Mouse (Mus musculus) embryonic fibroblast, embryonic 13.5 days (primary cell): ENCODE data around the gene Rgs9bp. TPM values are rescaled to one million over a fixed set of nuclear protein-coding genes. Genes with fewer than 3 reads are reported as not detected.
"Not testable (repeated sequence)": the region's sequence is repeated elsewhere in the genome, so short reads cannot be mapped to it uniquely, and the experiment has no call there.

Source experiments
- H3K27ac ChIP-seq: 2 replicates; pipeline ENCODE4 v1.5.1; 2012; ENCODE audit warnings: low read length, control low read depth, inconsistent platforms; ENCODE audit not compliant: insufficient read depth
- H3K4me1 ChIP-seq: 2 replicates; pipeline ENCODE4 v1.6.1; 2011; ENCODE audit warnings: low read length; ENCODE audit not compliant: control insufficient read depth, insufficient read depth
- H3K4me3 ChIP-seq: 2 replicates; pipeline ENCODE4 v1.5.1; 2011; ENCODE audit warnings: mild to moderate bottlenecking, control low read depth, low read length; ENCODE audit not compliant: insufficient read depth
- CTCF ChIP-seq: IDR thresholded peaks from 2 replicates; pipeline ENCODE4 v1.5.1; 2011; ENCODE audit warnings: mild to moderate bottlenecking, control low read depth, low read length, moderate library complexity, borderline replicate concordance; ENCODE audit not compliant: insufficient read depth
- POLR2A ChIP-seq: IDR thresholded peaks from 2 replicates; pipeline ENCODE4 v1.6.1; 2011; ENCODE audit warnings: low read depth, mild to moderate bottlenecking, control low read depth, low read length, moderate library complexity
- polyA plus RNA-seq: library from polyadenylated mRNA; stranded (reverse); fragments of >200 nt; gene quantifications from 2 replicates; pipeline ENCODE4 v1.2.4, GENCODE M21; 2011; ENCODE audit warnings: low read depth; ENCODE audit not compliant: missing spikeins, insufficient read length

Rgs9bp gene
- polyA plus RNA-seq, 1 experiment, result 0.33 TPM

DNA sequence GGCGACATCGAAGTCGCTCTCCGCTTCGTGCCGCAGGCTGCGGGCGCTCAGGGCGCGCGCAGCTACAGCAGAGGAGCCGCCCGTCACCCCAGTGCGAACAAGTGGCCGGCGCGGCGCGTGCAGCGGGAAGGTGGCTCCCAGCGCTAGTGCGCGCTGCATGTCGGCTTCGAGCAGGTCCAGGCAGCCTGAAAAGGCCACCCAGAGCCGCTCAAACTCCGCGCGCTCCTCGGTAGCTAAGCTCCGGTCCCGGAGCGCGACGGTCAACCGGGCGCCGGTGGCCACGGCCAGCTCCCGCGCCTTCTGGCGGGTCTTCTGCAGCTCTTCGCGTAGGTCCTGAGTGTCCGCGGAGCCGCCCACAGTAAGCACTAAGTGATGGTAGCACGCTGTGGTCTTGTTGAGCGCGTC is 594 bp downstream of the Rgs9bp start:
- TF ChIP-seq CTCF, result no peak
- TF ChIP-seq POLR2A, result no peak
- Histone ChIP-seq H3K4me3 (peak overlapping the region; percentile 69), H3K27ac (no peak overlapping the region), H3K4me1 (peaks cover 20% of the 10 kb centered on the region; the same call in 1 of the 2 replicates)

DNA sequence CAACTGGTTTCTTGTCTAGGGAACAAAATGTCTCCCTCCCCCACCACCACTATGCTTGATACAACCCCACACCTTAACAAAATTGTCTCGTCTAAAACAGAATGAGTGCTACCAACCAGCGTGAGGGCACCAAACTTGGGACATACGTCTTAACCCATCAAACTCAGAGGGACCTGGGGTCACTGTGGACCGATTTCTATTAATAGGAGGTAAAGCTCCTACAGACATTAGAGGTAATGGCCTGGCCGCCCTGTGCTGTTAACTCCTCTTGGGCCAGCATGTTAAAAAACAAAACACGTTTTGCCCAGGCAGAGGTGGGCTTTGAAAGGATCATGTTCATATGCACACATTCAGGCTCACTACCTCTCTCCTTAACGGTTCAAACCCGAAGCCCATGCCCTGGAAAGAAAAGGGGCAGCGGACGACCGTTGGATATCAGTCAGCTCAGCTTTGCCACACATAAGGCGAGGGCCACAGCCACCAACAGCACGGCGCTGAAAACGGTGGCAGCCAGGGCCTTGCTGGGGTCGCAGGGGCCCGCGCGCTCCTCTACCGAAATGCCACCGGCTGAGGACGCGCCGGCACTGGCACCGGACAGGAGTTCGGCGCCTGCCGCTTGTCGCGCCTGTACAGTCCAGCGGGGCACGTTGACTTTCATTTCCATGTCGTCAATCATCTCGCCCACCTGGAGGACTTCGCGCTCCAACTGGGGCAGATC is 1.2 kb downstream of the Rgs9bp start:
- peaks cover 18% of the 10 kb centered on the region; the same call in 1 of the 2 replicates for H3K4me1 ChIP-seq
- peak overlapping the region; percentile 69 for H3K4me3 ChIP-seq
- TF ChIP-seq POLR2A, result no peak
- TF ChIP-seq CTCF, result no peak
- H3K27ac ChIP-seq, result no peak overlapping the region

GRCm38 (mm10) chr7:35583476-35584025 is 1.8 kb downstream of the Rgs9bp start:
- Histone ChIP-seq H3K4me1 (peaks cover 13% of the 10 kb centered on the region; the same call in 1 of the 2 replicates), H3K4me3 (no peak overlapping the region), H3K27ac (no peak overlapping the region)
- TF ChIP-seq CTCF, result no peak
- no peak for TF ChIP-seq POLR2A

- TF ChIP-seq CTCF, result no peak
- no peak for TF ChIP-seq POLR2A
- Histone ChIP-seq H3K4me3 (no peak overlapping the region), H3K4me1 (peaks cover 13% of the 10 kb centered on the region; the same call in 1 of the 2 replicates), H3K27ac (no peak overlapping the region)
Observed at GRCm38 (mm10) chr7:35582719-35583118, 2.7 kb downstream of the Rgs9bp start.

- TF ChIP-seq CTCF, result peak; percentile 62; the same call in 1 of the 2 replicates
- no peak for TF ChIP-seq POLR2A
- Histone ChIP-seq H3K4me3 (no peak overlapping the region), H3K4me1 (peaks cover 11% of the 10 kb centered on the region; the same call in 1 of the 2 replicates), H3K27ac (no peak overlapping the region)
Observed at GRCm38 (mm10) chr7:35579849-35580248, 5.5 kb downstream of the Rgs9bp start.

DNA sequence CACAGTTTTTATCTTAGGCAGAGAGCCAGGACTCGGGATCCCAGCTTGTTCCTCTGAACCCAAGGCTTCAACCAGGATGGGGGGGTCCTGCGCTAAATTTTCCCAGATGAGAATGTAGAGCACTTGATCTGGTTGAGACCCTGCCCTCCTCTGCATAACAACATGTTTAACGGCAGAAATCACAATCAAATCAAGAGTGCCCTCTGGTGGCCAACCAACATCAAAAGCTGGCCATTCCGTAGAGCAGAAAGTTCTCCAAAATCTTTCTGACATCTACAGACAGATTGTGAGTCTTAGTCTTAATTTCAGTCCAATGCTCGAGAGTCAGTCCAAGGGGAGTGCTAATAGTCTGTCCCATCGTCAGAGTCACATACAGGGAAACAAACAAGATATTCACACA is 14.5 kb downstream of the Rgs9bp start:
- not testable (repeated sequence) for H3K27ac ChIP-seq, H3K4me1 ChIP-seq, H3K4me3 ChIP-seq

- not testable (repeated sequence) for H3K4me1 ChIP-seq, H3K4me3 ChIP-seq, H3K27ac ChIP-seq
Observed at GRCm38 (mm10) chr7:35569724-35570123, 15.7 kb downstream of the Rgs9bp start.

DNA sequence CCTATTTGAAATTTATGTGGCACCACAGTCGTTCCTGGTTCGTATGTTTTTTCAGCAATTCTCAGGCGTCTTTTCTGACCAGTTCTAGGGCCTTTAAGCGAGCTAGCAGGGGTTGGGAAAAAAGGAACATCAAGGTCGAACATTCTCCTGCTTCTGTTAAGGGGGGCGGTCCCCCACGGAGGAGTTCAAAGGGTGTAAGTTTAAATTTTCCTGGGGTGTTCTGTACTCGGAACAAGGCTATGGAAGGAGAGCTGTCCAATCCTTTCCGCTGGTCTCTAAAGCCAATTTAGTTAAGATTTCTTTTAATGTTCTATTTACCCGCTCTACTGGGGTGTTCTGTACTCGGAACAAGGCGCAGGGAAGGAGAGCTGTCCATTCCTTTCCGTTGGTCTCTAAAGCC is 19.4 kb downstream of the Rgs9bp start:
- H3K4me3 ChIP-seq, H3K27ac ChIP-seq: not testable (repeated sequence)

GRCm38 (mm10) chr7:35564872-35565271 is 20.5 kb downstream of the Rgs9bp start:
- H3K4me3 ChIP-seq, H3K4me1 ChIP-seq, H3K27ac ChIP-seq: not testable (repeated sequence)

More for the DNA sequence above, 19.4 kb downstream of the Rgs9bp start:
- H3K4me1 ChIP-seq, result not testable (repeated sequence)

DNA sequence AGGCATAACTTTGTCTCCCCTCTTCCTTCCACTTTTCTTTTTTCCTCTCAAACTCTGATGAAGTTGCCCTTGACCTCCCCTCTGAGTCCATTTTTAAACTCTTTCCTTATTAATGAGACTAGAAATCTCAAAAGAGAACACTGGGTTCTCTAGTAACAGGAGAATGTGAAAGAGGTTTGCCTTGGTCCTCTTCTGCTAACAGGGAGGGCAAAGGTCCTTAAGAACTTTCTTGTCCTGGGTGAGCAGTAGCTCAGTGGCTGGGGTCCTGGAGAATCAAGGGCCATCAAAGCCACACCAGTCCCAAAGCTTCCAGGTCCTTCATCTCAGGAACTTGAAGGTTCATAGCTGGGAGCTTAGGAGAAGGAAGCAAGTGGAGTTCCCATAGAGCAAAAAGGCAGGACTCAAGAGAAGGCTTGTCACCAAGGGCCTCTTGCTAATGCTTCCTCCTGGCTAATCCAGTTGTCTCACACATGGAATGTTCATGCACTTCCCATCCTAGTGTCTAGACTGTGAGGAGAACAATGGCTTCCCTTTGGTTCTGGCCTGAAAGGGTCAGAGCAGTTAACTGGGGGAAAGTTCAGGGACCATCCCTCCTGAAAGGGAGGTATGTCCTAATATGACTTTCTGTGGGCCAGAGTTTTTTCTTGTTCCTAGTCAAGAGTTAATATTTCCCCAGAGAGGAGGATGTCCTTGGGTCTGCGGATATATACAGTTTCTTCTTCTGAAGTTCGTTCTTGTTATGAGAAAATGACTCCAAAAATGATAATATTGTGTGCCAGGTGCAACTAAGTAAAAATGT is 21.1 kb downstream of the Rgs9bp start:
- Histone ChIP-seq H3K27ac (no peak overlapping the region), H3K4me1 (no peaks in the 10 kb centered on the region), H3K4me3 (no peak overlapping the region)
- TF ChIP-seq CTCF (no peak), POLR2A (no peak)
